Mouse (Mus musculus): ENCODE data around the gene Acp6.

DNA sequence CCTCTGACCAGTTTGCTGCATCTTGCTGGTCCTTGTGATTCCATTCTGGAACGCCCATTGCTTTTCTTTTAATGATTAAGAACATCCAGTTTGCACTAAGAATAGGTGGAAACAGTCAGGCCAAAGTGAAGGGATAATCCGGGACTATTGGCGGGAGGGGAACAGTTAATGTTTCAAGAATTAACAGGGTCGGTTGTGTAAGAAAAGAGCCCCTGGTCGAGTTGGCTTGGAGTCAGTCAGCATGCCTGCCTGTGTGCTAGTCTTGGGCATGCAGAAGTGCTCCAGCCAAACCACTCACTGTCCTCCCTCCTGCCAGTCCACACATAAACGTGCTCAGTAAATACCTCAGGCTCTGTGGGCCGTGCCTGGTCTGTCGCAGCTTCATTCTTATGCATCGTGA lies 13.7 kb downstream of the Acp6 start:
- TF ChIP-seq CTCF (IDR thresholded peaks at IDR 0.05) (no peak), EP300 (IDR thresholded peaks at IDR 0.05) (no peak)

All from lung, postnatal 0 days (tissue).